Mouse (Mus musculus) neural tube, embryonic 13.5 days (tissue): ENCODE results near the gene Fam47e. TPM values are rescaled to one million over a fixed set of nuclear protein-coding genes. Genes with fewer than 3 reads are reported as not detected.
"Not testable (repeated sequence)": the region's sequence is repeated elsewhere in the genome, so short reads cannot be mapped to it uniquely, and the experiment has no call there.

Source experiments
- ATAC-seq: fragments of 200-750 bp; cut with Nextera tagmentation; 2 replicates; pipeline ENCODE4 v1.8.0; 2017; ENCODE audit warnings: low read depth, mild to moderate bottlenecking, moderate TSS enrichment, moderate library complexity
- H3K27ac ChIP-seq: fragments of 300-500 bp; sonication (generic); replicated peaks from 2 replicates; pipeline ENCODE4 v1.5.1; 2015; ENCODE audit warnings: moderate library complexity, mild to moderate bottlenecking, inconsistent platforms
- H3K27me3 ChIP-seq: fragments of 300-500 bp; sonication (generic); 2 replicates; pipeline ENCODE4 v1.6.1; 2015; ENCODE audit warnings: mild to moderate bottlenecking, inconsistent platforms
- H3K36me3 ChIP-seq: fragments of 300-500 bp; sonication (generic); 2 replicates; pipeline ENCODE4 v1.6.1; 2015; ENCODE audit warnings: mild to moderate bottlenecking, inconsistent platforms
- H3K4me1 ChIP-seq: fragments of 300-500 bp; sonication (generic); replicated peaks from 2 replicates; pipeline ENCODE4 v1.6.1; 2015; ENCODE audit warnings: inconsistent platforms
- H3K4me2 ChIP-seq: fragments of 300-500 bp; sonication (generic); 2 replicates; pipeline ENCODE4 v1.6.1; 2015; ENCODE audit warnings: inconsistent platforms, mild to moderate bottlenecking, moderate library complexity
- H3K4me3 ChIP-seq: fragments of 300-500 bp; sonication (generic); 2 replicates; pipeline ENCODE4 v1.5.1; 2015; ENCODE audit warnings: mild to moderate bottlenecking, inconsistent platforms
- H3K9ac ChIP-seq: fragments of 300-500 bp; sonication (generic); 2 replicates; pipeline ENCODE4 v1.6.1; 2015; ENCODE audit warnings: moderate library complexity, mild to moderate bottlenecking, inconsistent platforms
- H3K9me3 ChIP-seq: fragments of 300-500 bp; sonication (generic); 2 replicates; pipeline ENCODE4 v1.6.1; 2016; ENCODE audit warnings: inconsistent platforms
- WGBS: fragments of 180-500 bp; shearing (Covaris S2); methylation state at CpG from one replicate; pipeline ENCODE4 v1.1.7; 2015; 5-methylcytosine and 5-hydroxymethylcytosine counted together
- polyA plus RNA-seq: library from polyadenylated mRNA; unstranded; fragments of >200 nt; fragmentation: Nextera tagmentation; extraction: Ambion mirVana; gene quantifications from 2 replicates; pipeline ENCODE4 v1.2.1, GENCODE M21; 2015

The Fam47e gene
- polyA plus RNA-seq: 0.59 TPM in 1 of 2 replicates, not detected in the other

DNA sequence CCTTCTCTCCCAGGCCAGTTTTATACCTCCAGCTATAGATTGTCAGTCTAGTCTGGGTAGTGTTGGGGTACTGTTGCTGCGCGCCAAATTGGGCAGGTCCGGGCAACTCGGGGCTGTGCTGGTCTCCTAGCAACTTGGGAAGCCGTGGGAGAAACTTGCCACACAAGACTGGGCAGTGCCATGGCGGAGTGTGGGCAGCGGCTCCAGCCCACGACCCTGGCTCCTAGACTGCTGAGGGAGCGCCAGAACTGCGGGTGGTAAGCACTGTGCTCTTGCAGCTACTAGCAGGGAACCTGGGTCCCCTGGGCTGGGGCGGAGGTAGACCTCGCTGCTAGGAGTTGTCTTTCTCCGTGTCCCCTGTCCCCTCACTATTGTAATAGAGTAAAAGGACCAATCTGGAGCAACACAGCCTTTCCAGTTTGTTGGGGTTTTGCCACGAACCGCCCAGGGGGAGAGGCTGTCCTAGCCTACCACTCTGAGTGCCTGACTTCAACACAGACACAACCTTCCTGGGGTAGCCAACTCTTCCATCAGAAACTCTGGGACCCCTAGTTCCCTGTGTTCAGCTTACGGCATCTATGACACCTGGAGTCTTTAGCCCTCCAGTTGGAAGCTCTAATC lies at the start of gene Fam47e:
Fam47e (plus strand) TSS at position 179 of the 621 bp plus-strand sequence.
- no peaks in the 10 kb centered on the region for H3K27me3 ChIP-seq
- H3K9me3 ChIP-seq: no peaks in the 10 kb centered on the region
- no peak within 1 kb of the TSS for H3K27ac ChIP-seq
- H3K9ac ChIP-seq: no peak within 1 kb of the TSS
- no peaks in the 10 kb centered on the region for H3K36me3 ChIP-seq
- WGBS: 72% methylated on average over 16 of the region's 16 CpGs
- H3K4me3 ChIP-seq: no peak within 1 kb of the TSS
- peak; percentile 36; the same call in 1 of the 2 replicates for ATAC-seq
- H3K4me2 ChIP-seq: no peak within 1 kb of the TSS
- no peaks in the 10 kb centered on the region for H3K4me1 ChIP-seq

DNA sequence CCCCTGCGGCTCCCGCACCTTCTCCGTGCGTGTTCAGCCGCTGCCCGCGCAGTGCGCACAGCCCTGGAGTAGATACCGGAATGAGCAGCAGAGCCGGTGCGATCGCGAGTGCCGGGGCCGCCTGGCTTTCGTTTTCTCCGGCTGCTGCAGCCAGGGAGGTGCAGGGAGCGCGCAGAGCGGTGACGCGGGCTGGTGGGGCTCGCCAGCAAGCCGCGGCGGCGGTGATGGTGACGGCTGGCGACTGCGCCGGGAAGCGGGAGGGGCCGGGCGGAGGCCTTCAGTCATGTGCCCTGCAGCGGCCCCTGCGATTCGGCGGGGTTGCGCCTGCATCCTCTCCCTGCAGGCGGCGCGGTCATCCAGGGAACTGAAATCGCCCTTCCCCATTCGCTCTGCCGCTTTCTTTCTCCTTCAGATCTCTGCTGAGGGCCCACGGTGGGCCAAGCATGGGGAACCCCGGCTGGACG lies 49.4 kb upstream of the Fam47e start:
- peak overlapping the region; percentile 98 for H3K9ac ChIP-seq

GRCm38 (mm10) chr5:92506301-92506729 lies 48.6 kb upstream of the Fam47e start:
- Histone ChIP-seq H3K9ac (peak overlapping the region; percentile 98), H3K36me3 (no peaks in the 10 kb centered on the region), H3K4me2 (peak overlapping the region; percentile 84), H3K9me3 (no peaks in the 10 kb centered on the region), H3K4me3 (peak overlapping the region; percentile 69), H3K27ac (peak overlapping the region; percentile 99), H3K4me1 (peaks cover 36% of the 10 kb centered on the region), H3K27me3 (no peaks in the 10 kb centered on the region)
- WGBS: 36% methylated on average over 4 of the region's 4 CpGs
- ATAC-seq: no peak

More for the DNA sequence above, 49.4 kb upstream of the Fam47e start:
- no peaks in the 10 kb centered on the region for H3K36me3 ChIP-seq
- H3K27ac ChIP-seq: peak overlapping the region; percentile 99
- peak; percentile 97 for ATAC-seq
- H3K4me1 ChIP-seq: peaks cover 42% of the 10 kb centered on the region
- H3K9me3 ChIP-seq: no peaks in the 10 kb centered on the region
- WGBS: under 1% methylated on average over 48 of the region's 48 CpGs
- H3K27me3 ChIP-seq: no peaks in the 10 kb centered on the region
- peak overlapping the region; percentile 84 for H3K4me2 ChIP-seq
- peak overlapping the region; percentile 69 for H3K4me3 ChIP-seq

- peak within 1 kb of the TSS; percentile 69 for H3K4me3 ChIP-seq
- no peak for ATAC-seq
- H3K27me3 ChIP-seq: no peaks in the 10 kb centered on the region
- H3K4me1 ChIP-seq: peaks cover 35% of the 10 kb centered on the region
- no peaks in the 10 kb centered on the region for H3K9me3 ChIP-seq
- peak within 1 kb of the TSS; percentile 99 for H3K27ac ChIP-seq
- H3K36me3 ChIP-seq: no peaks in the 10 kb centered on the region
- peak within 1 kb of the TSS; percentile 84 for H3K4me2 ChIP-seq
- peak within 1 kb of the TSS; percentile 98 for H3K9ac ChIP-seq
Observed at GRCm38 (mm10) chr5:92506733-92507132, 48.1 kb upstream of the Fam47e start, which contains the start of gene Scarb2. Gene Scarb2 (minus strand): TSS chr5:92506833.

DNA sequence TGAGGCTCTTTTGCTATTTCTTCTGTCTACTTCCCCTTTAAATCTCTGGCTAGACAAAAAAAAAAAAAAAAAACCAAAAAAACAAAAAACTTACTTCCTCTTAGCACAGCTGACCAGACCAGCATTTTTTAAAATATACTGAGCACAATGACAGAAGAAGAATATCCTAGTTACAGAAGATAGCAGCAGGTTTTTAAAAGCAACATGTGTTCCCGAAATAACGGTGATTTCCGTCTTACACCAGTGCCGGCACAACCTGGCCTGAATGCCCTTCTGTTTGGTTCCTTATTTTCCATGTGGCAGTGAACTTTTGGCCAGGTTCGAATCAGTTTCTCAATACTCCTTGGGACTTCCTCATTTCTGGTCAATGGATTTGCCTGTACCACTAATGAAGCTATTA lies 46.0 kb upstream of the Fam47e start:
- ATAC-seq: no peak
- Histone ChIP-seq H3K4me2 (no peak overlapping the region), H3K36me3 (no peaks in the 10 kb centered on the region), H3K4me1 (peaks cover 14% of the 10 kb centered on the region), H3K9me3 (no peaks in the 10 kb centered on the region), H3K27ac (no peak overlapping the region), H3K27me3 (no peaks in the 10 kb centered on the region), H3K4me3 (no peak overlapping the region), H3K9ac (no peak overlapping the region)
- WGBS: 92% methylated on average over 5 of the region's 5 CpGs

DNA sequence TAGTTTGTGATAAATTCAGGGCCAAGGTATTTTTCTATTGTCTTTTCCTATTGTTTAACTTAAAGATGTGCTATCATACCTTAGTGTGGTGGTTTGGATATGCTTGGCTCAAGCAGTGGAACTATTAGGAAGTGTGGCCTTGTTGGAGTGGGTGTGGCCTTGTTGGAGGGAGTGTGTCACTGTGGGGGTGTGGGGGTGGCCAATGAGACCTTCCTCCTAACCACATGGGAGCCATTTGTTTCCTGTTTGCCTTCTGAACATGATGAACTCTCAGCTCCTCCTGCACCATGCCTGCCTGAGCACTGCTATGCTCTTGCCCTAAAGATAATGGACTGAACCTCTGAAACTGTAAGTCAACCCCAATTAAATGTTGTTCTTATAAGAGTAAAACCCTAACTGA lies 43.6 kb upstream of the Fam47e start:
- H3K4me2 ChIP-seq: no peak overlapping the region
- no peaks in the 10 kb centered on the region for H3K9me3 ChIP-seq
- peaks cover 3% of the 10 kb centered on the region for H3K4me1 ChIP-seq
- H3K9ac ChIP-seq: no peak overlapping the region
- no peak for ATAC-seq
- H3K36me3 ChIP-seq: no peaks in the 10 kb centered on the region
- no peaks in the 10 kb centered on the region for H3K27me3 ChIP-seq
- no peak overlapping the region for H3K4me3 ChIP-seq
- H3K27ac ChIP-seq: no peak overlapping the region

DNA sequence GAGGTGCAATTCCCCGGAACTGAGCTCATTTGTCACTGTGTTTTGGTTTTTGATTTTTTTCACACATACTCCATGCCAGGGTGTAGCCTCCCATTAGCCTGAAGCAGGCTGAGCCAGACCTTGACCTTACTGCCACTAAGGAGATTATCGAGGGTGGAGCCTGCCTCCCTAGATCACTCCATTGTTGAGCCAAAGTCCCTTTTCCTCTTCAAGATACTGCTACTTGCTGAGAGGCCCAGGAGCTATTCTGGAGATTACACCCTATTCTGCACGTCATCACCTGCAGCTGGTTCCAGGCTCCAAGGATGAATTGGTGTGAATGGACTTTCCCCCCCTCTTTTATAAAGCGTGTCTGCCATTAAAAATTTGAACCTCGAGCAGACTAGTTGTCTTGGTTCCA lies 42.8 kb upstream of the Fam47e start:
- Histone ChIP-seq H3K9me3 (no peaks in the 10 kb centered on the region), H3K27me3 (no peaks in the 10 kb centered on the region), H3K4me3 (no peak overlapping the region), H3K9ac (no peak overlapping the region), H3K4me1 (no peaks in the 10 kb centered on the region), H3K4me2 (no peak overlapping the region), H3K27ac (no peak overlapping the region), H3K36me3 (no peaks in the 10 kb centered on the region)
- 91% methylated on average over 5 of the region's 5 CpGs for WGBS
- ATAC-seq: no peak

GRCm38 (mm10) chr5:92521131-92521530 lies 33.7 kb upstream of the Fam47e start:
- H3K27me3 ChIP-seq, H3K27ac ChIP-seq, H3K4me2 ChIP-seq, H3K9ac ChIP-seq, H3K4me3 ChIP-seq, ATAC-seq, H3K36me3 ChIP-seq, H3K4me1 ChIP-seq, H3K9me3 ChIP-seq: not testable (repeated sequence)
- 75% methylated on average over 2 of the region's 2 CpGs for WGBS

DNA sequence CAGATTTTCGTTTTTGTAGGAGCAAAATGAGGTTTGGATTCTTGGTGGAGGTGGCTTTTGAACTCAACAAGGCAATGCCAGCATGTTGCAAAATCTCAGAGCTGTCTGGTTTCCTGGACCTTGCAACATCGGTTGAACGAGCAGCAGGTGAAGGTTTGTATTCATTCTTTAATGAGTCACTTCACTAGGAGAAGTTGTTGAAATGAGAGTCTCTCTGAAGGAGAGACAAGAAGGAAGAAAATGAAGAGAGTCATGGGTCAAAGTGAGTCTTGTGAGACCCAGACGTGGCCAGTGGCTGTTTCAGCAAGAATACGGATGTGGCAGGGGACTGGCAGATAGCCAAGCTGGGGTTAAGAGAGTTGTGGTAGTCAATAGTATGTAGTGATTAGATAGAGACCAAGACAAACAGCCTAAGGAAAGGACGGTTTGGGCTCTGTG lies 30.0 kb upstream of the Fam47e start:
- ATAC-seq: no peak
- H3K27ac ChIP-seq: no peak overlapping the region

GRCm38 (mm10) chr5:92539698-92540097 lies 15.2 kb upstream of the Fam47e start:
- no peak overlapping the region for H3K4me3 ChIP-seq
- peak; percentile 32; the same call in 1 of the 2 replicates for ATAC-seq
- H3K36me3 ChIP-seq: no peaks in the 10 kb centered on the region
- 78% methylated on average over 4 of the region's 4 CpGs for WGBS
- H3K9ac ChIP-seq: no peak overlapping the region
- H3K9me3 ChIP-seq: no peaks in the 10 kb centered on the region
- H3K27ac ChIP-seq: no peak overlapping the region
- H3K4me1 ChIP-seq: peaks cover 5% of the 10 kb centered on the region; the same call in 1 of the 2 replicates
- H3K27me3 ChIP-seq: no peaks in the 10 kb centered on the region
- no peak overlapping the region for H3K4me2 ChIP-seq

More for the DNA sequence above, 30.0 kb upstream of the Fam47e start:
- Histone ChIP-seq H3K4me1 (no peaks in the 10 kb centered on the region), H3K9me3 (no peaks in the 10 kb centered on the region), H3K4me2 (no peak overlapping the region), H3K9ac (no peak overlapping the region), H3K36me3 (no peaks in the 10 kb centered on the region), H3K27me3 (no peaks in the 10 kb centered on the region), H3K4me3 (no peak overlapping the region)
- 82% methylated on average over 6 of the region's 6 CpGs for WGBS

DNA sequence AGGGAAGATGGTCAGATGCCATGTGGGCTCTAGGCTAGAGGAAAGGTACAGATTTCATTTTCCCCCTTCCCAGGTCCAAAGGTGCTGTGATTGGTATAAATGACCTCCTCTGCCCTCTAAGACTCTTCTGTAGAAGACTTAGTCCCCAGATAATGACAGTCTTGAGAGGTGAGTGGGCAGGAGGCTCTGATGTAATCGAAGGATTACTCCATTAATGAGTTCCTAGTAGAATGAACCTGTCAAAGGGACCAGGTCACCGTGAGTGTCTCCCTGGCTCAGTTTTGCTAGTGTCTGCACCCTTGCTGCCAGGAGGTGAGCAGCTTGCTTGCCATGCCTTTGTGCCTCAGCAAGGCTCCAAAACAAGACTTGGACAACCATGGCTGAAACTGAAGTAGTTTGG lies 2.3 kb upstream of the Fam47e start:
- H3K4me1 ChIP-seq: no peaks in the 10 kb centered on the region

GRCm38 (mm10) chr5:92553939-92554338 lies 930 bp upstream of the Fam47e start:
- no peaks in the 10 kb centered on the region for H3K27me3 ChIP-seq
- no peaks in the 10 kb centered on the region for H3K4me1 ChIP-seq
- H3K9me3 ChIP-seq: no peaks in the 10 kb centered on the region
- H3K27ac ChIP-seq: no peak overlapping the region
- H3K4me2 ChIP-seq: no peak overlapping the region
- 68% methylated on average over 3 of the region's 3 CpGs for WGBS
- H3K4me3 ChIP-seq: no peak overlapping the region
- H3K9ac ChIP-seq: no peak overlapping the region
- H3K36me3 ChIP-seq: no peaks in the 10 kb centered on the region
- ATAC-seq: no peak

More for the DNA sequence above, 2.3 kb upstream of the Fam47e start:
- Histone ChIP-seq H3K27ac (no peak overlapping the region), H3K36me3 (no peaks in the 10 kb centered on the region), H3K27me3 (no peaks in the 10 kb centered on the region), H3K9ac (no peak overlapping the region), H3K4me3 (no peak overlapping the region), H3K9me3 (no peaks in the 10 kb centered on the region), H3K4me2 (no peak overlapping the region)
- no peak for ATAC-seq
- 96% methylated on average over 2 of the region's 2 CpGs for WGBS

GRCm38 (mm10) chr5:92554443-92554842 lies 426 bp upstream of the Fam47e start:
- H3K36me3 ChIP-seq: no peaks in the 10 kb centered on the region
- no peaks in the 10 kb centered on the region for H3K4me1 ChIP-seq
- no peak overlapping the region for H3K4me3 ChIP-seq
- H3K27ac ChIP-seq: no peak overlapping the region
- H3K9ac ChIP-seq: no peak overlapping the region
- WGBS: 84% methylated on average over 4 of the region's 4 CpGs
- ATAC-seq: no peak
- no peaks in the 10 kb centered on the region for H3K27me3 ChIP-seq
- no peak overlapping the region for H3K4me2 ChIP-seq
- H3K9me3 ChIP-seq: no peaks in the 10 kb centered on the region
